Mouse (Mus musculus): ENCODE measurements at regions not wholly inside any gene's neighbourhood (a gene's known extent, or its start where the extent isn't known, plus 50 kb on each side); places are given as distances from the start of the nearest gene placed in this dataset.

- WGBS = 7% methylated on average over 9 of the region's 9 CpGs
- H3K27me3 ChIP-seq (replicated peaks) = no peaks in the 10 kb centered on the region
Observed at GRCm38 (mm10) chr3:73134316-73134715, 76.7 kb upstream of the Slitrk3 start.

GRCm38 (mm10) chr3:73125143-73125542, 67.5 kb upstream of the Slitrk3 start:
- no peak overlapping the region for H3K4me3 ChIP-seq (replicated peaks)
- whole genome bisulfite sequencing = 74% methylated on average over 4 of the region's 4 CpGs

More at GRCm38 (mm10) chr3:73134316-73134715, 76.7 kb upstream of the Slitrk3 start:
- H3K27ac ChIP-seq = no peak overlapping the region
- no peaks in the 10 kb centered on the region for H3K36me3 ChIP-seq
- no peak overlapping the region for H3K4me2 ChIP-seq
- no peak for ATAC-seq (ENCODE audit: insufficient read depth, low FRiP score, low read depth)
- no peaks in the 10 kb centered on the region for H3K4me1 ChIP-seq
- H3K4me3 ChIP-seq (replicated peaks) = no peak overlapping the region
- no peaks in the 10 kb centered on the region for H3K9me3 ChIP-seq
- H3K9ac ChIP-seq = no peak overlapping the region

GRCm38 (mm10) chr3:73109102-73109501, 51.5 kb upstream of the Slitrk3 start:
- Histone ChIP-seq H3K27me3 (replicated peaks) (no peaks in the 10 kb centered on the region), H3K4me1 (no peaks in the 10 kb centered on the region), H3K4me3 (replicated peaks) (no peak overlapping the region), H3K4me2 (no peak overlapping the region), H3K27ac (no peak overlapping the region), H3K9ac (no peak overlapping the region), H3K36me3 (no peaks in the 10 kb centered on the region), H3K9me3 (no peaks in the 10 kb centered on the region)
- ATAC-seq (ENCODE audit: insufficient read depth, low FRiP score, low read depth) = no peak
- WGBS = 80% methylated on average over 1 of the region's 1 CpGs

More at GRCm38 (mm10) chr3:73125143-73125542, 67.5 kb upstream of the Slitrk3 start:
- H3K27ac ChIP-seq = no peak overlapping the region
- H3K27me3 ChIP-seq (replicated peaks) = no peaks in the 10 kb centered on the region
- no peaks in the 10 kb centered on the region for H3K4me1 ChIP-seq
- H3K4me2 ChIP-seq = no peak overlapping the region
- H3K9ac ChIP-seq = no peak overlapping the region
- H3K9me3 ChIP-seq = no peaks in the 10 kb centered on the region
- no peaks in the 10 kb centered on the region for H3K36me3 ChIP-seq
- ATAC-seq (ENCODE audit: insufficient read depth, low FRiP score, low read depth) = 0 out of 2 replicates have a peak, but pooled peaks have one; percentile 43
